Mouse (Mus musculus) kidney, embryonic 14.5 days (tissue): ENCODE measurements around the gene Grm1. TPM values are rescaled to one million over a fixed set of nuclear protein-coding genes. Genes with fewer than 3 reads are reported as not detected.

Experiments
- ATAC-seq: fragments of 200-750 bp; cut with Nextera tagmentation; 2 replicates; pipeline ENCODE4 v1.8.0; 2017; ENCODE audit warnings: moderate number of reproducible peaks, mild to moderate bottlenecking, moderate TSS enrichment, moderate library complexity; ENCODE audit not compliant: low FRiP score, low TSS enrichment
- H3K27ac ChIP-seq: fragments of 300-500 bp; sonication (generic); 2 replicates; pipeline ENCODE4 v1.5.1; 2014; ENCODE audit warnings: low read depth, mild to moderate bottlenecking, low read length, moderate library complexity, mixed read lengths
- H3K27me3 ChIP-seq: fragments of 300-500 bp; sonication (generic); 2 replicates; pipeline ENCODE4 v1.6.1; 2014; ENCODE audit warnings: mild to moderate bottlenecking, low read length; ENCODE audit not compliant: control insufficient read depth, insufficient read depth
- H3K36me3 ChIP-seq: fragments of 300-500 bp; sonication (generic); 2 replicates; pipeline ENCODE4 v1.6.1; 2014; ENCODE audit warnings: low read length, mixed read lengths; ENCODE audit not compliant: control insufficient read depth, insufficient read depth
- H3K4me1 ChIP-seq: fragments of 300-500 bp; sonication (generic); 2 replicates; pipeline ENCODE4 v1.6.1; 2014; ENCODE audit warnings: low read length, mixed read lengths; ENCODE audit not compliant: control insufficient read depth, insufficient read depth
- H3K4me2 ChIP-seq: fragments of 300-500 bp; sonication (generic); replicated peaks from 2 replicates; pipeline ENCODE4 v1.6.1; 2014; ENCODE audit warnings: low read depth, mild to moderate bottlenecking, low read length
- H3K4me3 ChIP-seq: fragments of 300-500 bp; sonication (generic); 2 replicates; pipeline ENCODE4 v1.5.1; 2014; ENCODE audit warnings: mild to moderate bottlenecking, low read length
- H3K9ac ChIP-seq: fragments of 300-500 bp; sonication (generic); 2 replicates; pipeline ENCODE4 v1.6.1; 2014; ENCODE audit warnings: low read depth, mild to moderate bottlenecking, low read length, moderate library complexity
- H3K9me3 ChIP-seq: fragments of 300-500 bp; sonication (generic); 2 replicates; pipeline ENCODE4 v1.6.1; 2016; ENCODE audit warnings: low read length; ENCODE audit not compliant: control insufficient read depth
- WGBS: fragments of 180-500 bp; shearing (Covaris S2); extraction: QIAGEN DNeasy Blood & Tissue Kit; methylation state at CpG from one replicate; pipeline ENCODE4 v1.1.7; 2014; 5-methylcytosine and 5-hydroxymethylcytosine counted together
- polyA plus RNA-seq: library from polyadenylated mRNA; unstranded; fragments of >200 nt; fragmentation: Nextera tagmentation; extraction: Ambion mirVana; gene quantifications from 2 replicates; pipeline ENCODE4 v1.2.1, GENCODE M21; 2014

The Grm1 gene
- polyA plus RNA-seq, 1 experiment from 2014 or later = not detected

DNA sequence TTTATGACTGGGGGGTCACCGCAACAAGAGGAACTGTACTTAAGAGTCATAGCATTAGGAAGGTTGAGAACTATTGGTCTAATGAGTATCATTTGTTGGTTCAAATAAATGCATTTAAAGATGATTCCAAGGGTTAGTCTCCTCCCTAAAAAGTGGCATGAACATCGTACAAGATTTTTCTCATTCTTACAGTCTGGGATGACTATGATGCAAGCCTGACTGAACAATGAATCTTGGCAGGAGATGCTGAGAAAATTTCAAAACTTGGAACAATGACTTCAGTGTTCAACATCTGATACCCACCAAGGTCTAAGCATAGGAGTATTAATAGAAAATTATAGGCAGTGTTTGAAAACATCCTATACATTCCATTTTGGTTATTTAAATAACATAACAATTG lies 264.1 kb downstream of the Grm1 start:
- no peak overlapping the region for H3K9ac ChIP-seq
- no peak overlapping the region for H3K27ac ChIP-seq
- no peaks in the 10 kb centered on the region for H3K4me1 ChIP-seq
- H3K4me2 ChIP-seq = no peak overlapping the region
- no peak for ATAC-seq
- H3K9me3 ChIP-seq = no peaks in the 10 kb centered on the region
- WGBS = 89% methylated on average over 2 of the region's 2 CpGs
- no peaks in the 10 kb centered on the region for H3K27me3 ChIP-seq
- H3K36me3 ChIP-seq = no peaks in the 10 kb centered on the region
- no peak overlapping the region for H3K4me3 ChIP-seq

DNA sequence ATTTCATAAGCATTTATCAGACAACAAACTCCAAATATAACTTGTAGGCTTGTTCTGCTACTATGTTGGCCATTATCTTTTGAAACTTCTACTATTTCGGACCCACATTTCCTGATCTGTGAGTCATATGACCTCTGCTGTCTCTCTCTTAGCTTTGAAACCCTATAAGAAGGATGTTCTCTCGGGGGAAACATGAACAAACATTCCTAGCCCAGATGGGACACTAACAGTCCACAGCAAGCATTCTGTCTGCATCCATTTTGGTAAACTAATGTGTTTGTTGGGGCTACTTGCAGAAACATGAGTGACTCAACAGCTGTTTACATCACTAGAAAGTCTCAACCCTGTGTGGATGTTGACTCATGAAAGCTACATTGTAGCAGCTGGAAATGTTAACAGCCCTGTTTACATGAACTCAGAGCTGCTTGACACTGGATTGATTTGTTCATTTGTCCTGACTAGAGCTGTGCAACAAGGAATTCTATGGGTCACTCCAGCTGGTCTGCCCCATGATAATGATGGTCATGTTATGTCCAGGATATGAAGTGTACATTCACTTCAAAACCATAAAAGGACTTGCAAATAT lies 267.4 kb downstream of the Grm1 start:
- Histone ChIP-seq H3K9ac (no peak overlapping the region), H3K4me3 (no peak overlapping the region), H3K4me1 (no peaks in the 10 kb centered on the region), H3K27ac (no peak overlapping the region), H3K27me3 (no peaks in the 10 kb centered on the region), H3K9me3 (no peaks in the 10 kb centered on the region), H3K36me3 (no peaks in the 10 kb centered on the region), H3K4me2 (no peak overlapping the region)
- 49% methylated on average over 2 of the region's 2 CpGs for WGBS
- no peak for ATAC-seq

DNA sequence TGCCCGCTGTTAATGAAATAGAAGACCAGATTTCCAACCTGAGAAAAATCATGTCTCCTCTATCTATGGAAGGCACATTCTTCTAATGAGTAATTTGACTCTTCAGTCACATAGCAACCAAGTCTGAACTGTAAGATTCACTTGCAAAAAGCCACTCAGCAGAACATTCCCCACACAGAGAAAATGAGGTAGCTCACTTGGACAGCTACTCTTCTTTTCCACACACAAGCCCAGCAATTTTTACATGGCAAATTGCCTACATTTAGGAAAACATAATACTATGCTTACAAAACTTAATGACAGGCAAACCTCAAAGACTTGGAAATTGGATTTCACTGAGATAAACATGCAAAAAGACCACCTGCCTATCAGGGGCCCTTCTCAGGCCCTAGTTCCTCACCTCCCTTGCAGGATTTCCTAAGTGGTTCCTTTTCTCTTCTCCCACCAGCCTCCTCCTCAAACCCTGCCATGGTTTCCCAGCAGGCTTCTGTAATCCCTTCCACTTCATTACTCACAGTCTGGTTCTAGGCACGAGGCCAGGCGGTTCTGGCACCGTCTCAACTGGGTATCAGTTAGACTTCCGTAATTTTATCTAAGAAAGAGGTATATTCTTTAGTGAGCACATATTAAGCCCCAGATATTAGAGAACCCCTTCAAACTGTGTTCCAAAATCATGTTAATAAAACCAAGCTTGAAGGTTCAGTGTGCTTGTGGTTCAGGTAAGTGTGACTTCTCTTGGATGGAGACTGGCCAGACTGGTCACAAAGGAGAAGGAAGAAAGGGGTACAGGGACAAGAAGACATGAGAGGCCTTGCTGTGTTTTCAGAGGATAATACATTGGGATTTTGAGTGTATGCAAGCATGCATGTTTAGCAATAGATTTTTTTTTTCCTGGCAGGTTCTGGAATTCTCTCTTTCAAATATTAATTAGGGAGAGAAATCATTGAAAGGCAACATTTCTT lies 269.1 kb downstream of the Grm1 start:
- Histone ChIP-seq H3K27ac (no peak overlapping the region), H3K36me3 (no peaks in the 10 kb centered on the region), H3K4me3 (no peak overlapping the region), H3K4me1 (no peaks in the 10 kb centered on the region), H3K9ac (no peak overlapping the region), H3K27me3 (no peaks in the 10 kb centered on the region), H3K9me3 (no peaks in the 10 kb centered on the region), H3K4me2 (no peak overlapping the region)
- ATAC-seq = no peak
- 69% methylated on average over 5 of the region's 5 CpGs for WGBS

DNA sequence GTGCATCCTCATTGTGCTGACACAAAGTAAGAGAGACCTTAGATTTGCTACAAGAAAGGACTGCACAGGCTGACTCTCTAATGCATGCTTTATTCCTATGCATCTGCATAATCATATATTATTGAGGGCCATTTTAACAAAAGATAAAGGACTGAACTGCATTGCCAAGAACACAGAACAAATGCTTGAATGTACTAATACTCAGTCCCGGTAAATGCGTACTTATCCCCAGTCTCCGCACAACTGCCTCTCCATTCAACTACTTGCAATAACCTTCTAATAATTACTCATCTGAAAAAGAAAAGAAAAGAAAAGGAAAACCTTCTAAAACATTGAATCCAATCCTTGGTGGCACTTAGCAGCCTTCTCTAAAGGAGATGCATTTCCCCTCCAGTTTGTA lies 272.4 kb downstream of the Grm1 start:
- Histone ChIP-seq H3K9ac (no peak overlapping the region), H3K27ac (no peak overlapping the region), H3K4me3 (no peak overlapping the region), H3K9me3 (no peaks in the 10 kb centered on the region), H3K4me2 (no peak overlapping the region), H3K36me3 (no peaks in the 10 kb centered on the region), H3K27me3 (no peaks in the 10 kb centered on the region), H3K4me1 (no peaks in the 10 kb centered on the region)
- no peak for ATAC-seq
- WGBS = 97% methylated on average over 3 of the region's 3 CpGs

DNA sequence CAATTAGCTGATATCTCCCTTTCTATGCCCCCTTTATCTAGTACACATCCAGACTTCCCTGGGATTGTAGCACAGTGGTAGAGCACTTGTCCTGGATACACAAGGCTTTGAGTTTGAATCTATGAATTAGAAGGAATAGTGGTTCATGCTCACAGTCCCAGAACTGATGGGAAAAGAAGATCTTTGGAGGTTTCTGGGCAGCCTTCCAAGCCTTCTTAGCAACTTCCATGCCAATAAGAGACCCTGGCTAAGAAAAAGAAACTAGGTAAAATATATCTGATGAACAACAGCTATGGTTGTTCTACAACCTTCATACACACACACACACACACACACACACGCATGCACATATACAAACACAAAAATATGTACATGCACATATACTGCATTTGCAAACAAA lies 286.8 kb downstream of the Grm1 start:
- Histone ChIP-seq H3K9me3 (no peaks in the 10 kb centered on the region), H3K9ac (no peak overlapping the region), H3K4me3 (no peak overlapping the region), H3K4me2 (no peak overlapping the region), H3K27me3 (no peaks in the 10 kb centered on the region), H3K27ac (no peak overlapping the region), H3K36me3 (no peaks in the 10 kb centered on the region), H3K4me1 (no peaks in the 10 kb centered on the region)
- ATAC-seq = no peak
- 94% methylated on average over 1 of the region's 1 CpGs for WGBS

DNA sequence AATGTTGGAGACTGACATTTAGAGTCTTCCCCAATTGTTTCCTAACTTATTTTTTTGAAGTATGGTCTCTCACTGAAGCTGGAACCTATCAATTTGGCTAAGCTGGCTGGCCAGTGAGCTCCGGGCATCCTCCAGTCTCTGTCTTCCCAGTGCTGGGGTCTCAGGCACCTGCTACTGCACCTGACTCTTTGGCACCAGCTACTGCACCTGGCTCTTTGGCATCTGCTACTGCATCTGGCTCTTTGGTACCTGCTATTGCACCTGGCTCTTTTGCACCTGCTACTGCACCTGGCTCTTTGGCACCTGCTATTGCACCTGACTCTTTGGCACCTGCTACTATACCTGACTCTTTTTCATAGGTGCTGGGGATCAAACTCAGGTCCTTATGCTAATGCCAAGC lies 291.7 kb downstream of the Grm1 start:
- Histone ChIP-seq H3K9ac (no peak overlapping the region), H3K9me3 (no peaks in the 10 kb centered on the region), H3K4me3 (no peak overlapping the region), H3K4me1 (no peaks in the 10 kb centered on the region), H3K27me3 (no peaks in the 10 kb centered on the region), H3K4me2 (no peak overlapping the region), H3K36me3 (no peaks in the 10 kb centered on the region), H3K27ac (no peak overlapping the region)
- ATAC-seq = no peak
- 96% methylated on average over 1 of the region's 1 CpGs for WGBS

DNA sequence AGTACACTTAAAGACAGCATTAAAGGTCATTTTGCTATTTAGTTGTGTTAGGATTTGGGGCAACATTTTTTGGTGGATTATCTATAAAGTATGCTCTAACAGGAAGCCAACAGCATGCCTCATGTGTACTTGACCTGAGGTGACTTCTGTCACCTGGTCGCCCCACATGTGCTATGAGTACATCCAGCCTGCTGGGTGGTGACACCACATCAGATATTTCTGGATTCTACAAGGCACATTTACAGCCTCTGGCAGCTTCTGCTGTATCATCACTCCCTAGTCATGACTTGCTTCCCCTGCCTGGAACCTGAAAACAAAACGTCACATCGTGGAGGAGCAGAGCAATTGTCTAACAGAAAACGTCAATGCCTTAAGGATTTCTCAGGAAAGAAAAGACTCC lies 292.2 kb downstream of the Grm1 start:
- WGBS = 77% methylated on average over 4 of the region's 4 CpGs
- Histone ChIP-seq H3K4me2 (no peak overlapping the region), H3K36me3 (no peaks in the 10 kb centered on the region), H3K9me3 (no peaks in the 10 kb centered on the region), H3K9ac (no peak overlapping the region), H3K27me3 (no peaks in the 10 kb centered on the region), H3K4me3 (no peak overlapping the region), H3K27ac (no peak overlapping the region), H3K4me1 (no peaks in the 10 kb centered on the region)
- no peak for ATAC-seq

DNA sequence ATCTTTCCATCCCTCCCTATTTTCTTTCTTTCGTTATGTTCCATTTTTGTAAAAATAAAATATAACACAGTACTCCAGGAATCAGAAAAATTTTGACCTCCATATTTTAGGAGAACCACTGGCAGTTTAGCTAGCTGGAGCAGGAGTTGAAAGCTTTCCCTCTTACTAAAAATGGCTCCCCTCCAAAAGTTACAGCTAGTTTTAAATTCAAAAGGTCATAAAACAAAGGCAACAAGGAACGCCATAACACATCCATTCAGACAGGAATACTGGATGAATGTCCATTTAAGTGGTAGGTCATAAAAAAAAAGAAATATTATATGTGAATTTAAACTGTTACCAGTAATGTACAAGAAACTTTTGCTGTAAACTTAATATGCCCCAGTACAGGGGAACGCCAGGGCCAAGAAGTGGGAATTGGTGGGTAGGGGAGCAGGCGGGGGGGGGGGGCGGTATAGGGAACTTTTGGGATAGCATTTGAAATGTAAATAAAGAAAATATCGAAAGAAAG lies 294.2 kb downstream of the Grm1 start:
- H3K4me3 ChIP-seq = no peak overlapping the region
- H3K27ac ChIP-seq = no peak overlapping the region
- H3K9ac ChIP-seq = no peak overlapping the region
- H3K4me2 ChIP-seq = no peak overlapping the region
- no peaks in the 10 kb centered on the region for H3K27me3 ChIP-seq
- H3K9me3 ChIP-seq = no peaks in the 10 kb centered on the region
- H3K36me3 ChIP-seq = no peaks in the 10 kb centered on the region
- ATAC-seq = no peak
- H3K4me1 ChIP-seq = no peaks in the 10 kb centered on the region
- WGBS = 60% methylated on average over 5 of the region's 6 CpGs

DNA sequence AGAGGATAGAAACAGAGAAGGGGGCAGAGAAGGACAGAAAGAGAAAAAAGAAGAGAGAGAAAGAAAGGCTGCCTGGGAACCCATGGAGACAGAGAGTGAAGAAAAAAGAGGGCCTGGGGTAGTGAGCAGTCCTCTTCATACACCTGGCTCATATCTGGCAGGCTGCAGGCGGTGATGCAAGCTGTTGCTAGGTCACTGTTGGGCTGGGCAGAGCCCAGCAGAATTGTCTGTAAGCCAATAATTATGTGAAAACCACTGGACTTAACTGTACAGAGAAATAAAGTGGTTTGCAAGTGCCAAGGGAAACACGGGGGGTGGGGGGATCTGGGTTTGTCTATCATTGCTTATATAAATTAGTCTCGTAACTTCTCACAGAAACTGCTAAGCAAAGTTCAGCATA lies 297.0 kb downstream of the Grm1 start:
- Histone ChIP-seq H3K36me3 (no peaks in the 10 kb centered on the region), H3K27me3 (no peaks in the 10 kb centered on the region), H3K9me3 (no peaks in the 10 kb centered on the region), H3K4me1 (no peaks in the 10 kb centered on the region), H3K4me3 (no peak overlapping the region), H3K9ac (no peak overlapping the region), H3K27ac (no peak overlapping the region), H3K4me2 (no peak overlapping the region)
- WGBS = 68% methylated on average over 3 of the region's 3 CpGs
- no peak for ATAC-seq
